Mouse (Mus musculus) heart, embryonic 12.5 days (tissue): ENCODE results near the gene Scaf8. TPM values are rescaled to one million over a fixed set of nuclear protein-coding genes. Genes with fewer than 3 reads are reported as not detected.
"Not testable (repeated sequence)": the region's sequence is repeated elsewhere in the genome, so short reads cannot be mapped to it uniquely, and the experiment has no call there.

Experiments
- ATAC-seq: fragments of 200-750 bp; cut with Nextera tagmentation; 2 replicates; pipeline ENCODE4 v1.8.0; 2017; ENCODE audit warnings: moderate TSS enrichment, moderate library complexity; ENCODE audit not compliant: insufficient number of reproducible peaks, low FRiP score
- H3K27ac ChIP-seq: fragments of 300-500 bp; sonication (generic); 2 replicates; pipeline ENCODE4 v1.5.1; 2016; ENCODE audit warnings: mild to moderate bottlenecking, moderate library complexity; ENCODE audit not compliant: poor library complexity, severe bottlenecking
- H3K27me3 ChIP-seq: fragments of 300-500 bp; sonication (generic); replicated peaks from 2 replicates; pipeline ENCODE4 v1.6.1; 2016; ENCODE audit warnings: mild to moderate bottlenecking, moderate library complexity
- H3K36me3 ChIP-seq: fragments of 300-500 bp; sonication (generic); 2 replicates; pipeline ENCODE4 v1.6.1; 2016; ENCODE audit warnings: mild to moderate bottlenecking, moderate library complexity
- H3K4me1 ChIP-seq: fragments of 300-500 bp; sonication (generic); replicated peaks from 2 replicates; pipeline ENCODE4 v1.6.1; 2016; ENCODE audit warnings: mild to moderate bottlenecking
- H3K4me2 ChIP-seq: fragments of 300-500 bp; sonication (generic); 2 replicates; pipeline ENCODE4 v1.6.1; 2016; ENCODE audit warnings: mild to moderate bottlenecking, moderate library complexity
- H3K4me3 ChIP-seq: fragments of 300-500 bp; sonication (generic); 2 replicates; pipeline ENCODE4 v1.5.1; 2016; ENCODE audit warnings: mild to moderate bottlenecking
- H3K9ac ChIP-seq: fragments of 300-500 bp; sonication (generic); 2 replicates; pipeline ENCODE4 v1.6.1; 2016; ENCODE audit warnings: mild to moderate bottlenecking, moderate library complexity
- H3K9me3 ChIP-seq: fragments of 300-500 bp; sonication (generic); replicated peaks from 2 replicates; pipeline ENCODE4 v1.6.1; 2016; ENCODE audit warnings: mild to moderate bottlenecking, moderate library complexity
- WGBS: fragments of 180-500 bp; shearing (Covaris S2); methylation state at CpG from one replicate; pipeline ENCODE4 v1.1.7; 2016; 5-methylcytosine and 5-hydroxymethylcytosine counted together
- polyA plus RNA-seq: library from polyadenylated mRNA; unstranded; fragments of >200 nt; fragmentation: Nextera tagmentation; extraction: Ambion mirVana; gene quantifications from 2 replicates; pipeline ENCODE4 v1.2.1, GENCODE M21; 2016

The Scaf8 gene
- polyA plus RNA-seq, 1 experiment from 2014 or later, result 23.5 TPM

DNA sequence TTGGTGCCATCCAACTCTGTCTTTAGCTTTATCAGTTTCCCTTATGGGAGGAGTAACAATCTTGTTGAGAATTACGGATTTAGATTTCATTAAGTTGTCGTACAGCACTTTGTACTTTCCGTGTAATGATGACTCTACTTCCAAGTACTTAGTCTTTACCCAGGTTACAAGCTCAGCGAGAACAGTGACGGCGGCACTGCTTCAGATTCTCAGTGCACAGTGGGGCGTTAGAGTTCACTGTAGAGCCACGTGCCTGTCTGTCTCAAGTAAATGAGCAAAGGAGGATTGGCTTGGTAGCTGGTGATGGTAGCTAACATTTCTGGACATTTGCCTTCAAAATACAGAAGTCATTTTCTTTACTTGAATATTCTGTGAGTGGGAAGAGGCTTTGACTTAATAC lies 6.2 kb downstream of the Scaf8 start:
- not testable (repeated sequence) for H3K36me3 ChIP-seq, ATAC-seq, H3K9me3 ChIP-seq, H3K27me3 ChIP-seq, H3K4me2 ChIP-seq, H3K4me3 ChIP-seq, H3K9ac ChIP-seq, H3K27ac ChIP-seq
- H3K4me1 ChIP-seq, result peaks cover 29% of the 10 kb centered on the region
- 77% methylated on average over 8 of the region's 8 CpGs for WGBS

DNA sequence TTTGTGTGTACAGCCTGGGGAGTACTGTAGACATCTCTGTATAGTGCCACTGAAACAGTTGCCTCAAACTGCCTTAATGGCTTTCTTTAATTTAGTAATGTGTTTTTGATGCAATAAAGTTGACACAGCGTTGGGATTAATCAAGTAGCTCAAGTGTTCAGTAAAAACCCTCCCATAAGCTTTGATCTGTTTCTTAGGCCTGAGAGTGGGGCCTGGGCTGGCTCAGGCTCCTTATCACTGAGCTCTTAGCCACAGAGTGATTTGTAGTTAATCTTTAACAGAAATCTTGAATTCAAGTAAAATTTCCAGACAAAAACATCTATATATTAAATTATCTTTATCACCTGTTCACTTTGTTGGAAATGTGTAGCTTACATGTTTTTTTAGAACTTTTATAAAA lies 8.8 kb downstream of the Scaf8 start:
- peaks cover 16% of the 10 kb centered on the region for H3K4me1 ChIP-seq
- WGBS, result 34% methylated on average over 1 of the region's 1 CpGs
- H3K27ac ChIP-seq, H3K36me3 ChIP-seq, H3K27me3 ChIP-seq, H3K9me3 ChIP-seq, H3K4me3 ChIP-seq, ATAC-seq, H3K4me2 ChIP-seq, H3K9ac ChIP-seq: not testable (repeated sequence)

DNA sequence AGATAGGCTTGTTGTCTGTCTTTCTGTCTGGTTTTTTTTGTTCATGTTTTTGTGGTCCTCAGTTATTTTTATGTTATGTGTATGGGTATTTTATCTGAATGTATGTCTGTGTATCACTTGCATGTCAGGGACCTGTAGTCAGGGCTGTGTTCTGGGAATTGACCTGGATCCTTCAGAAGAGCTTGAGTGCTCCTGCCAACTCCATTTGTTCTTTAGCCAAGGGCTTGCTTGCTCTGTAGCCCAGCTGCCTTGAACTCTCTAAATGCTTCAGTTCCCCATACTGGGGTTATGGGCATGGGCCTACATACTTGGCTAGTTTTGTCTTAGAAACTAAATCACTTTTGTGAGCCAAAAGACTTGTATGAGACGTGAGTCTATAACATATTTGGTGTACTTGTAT lies 13.9 kb downstream of the Scaf8 start:
- Histone ChIP-seq H3K4me2 (no peak overlapping the region), H3K9ac (no peak overlapping the region), H3K27me3 (no peaks in the 10 kb centered on the region), H3K27ac (no peak overlapping the region), H3K36me3 (peaks cover 27% of the 10 kb centered on the region), H3K4me3 (no peak overlapping the region), H3K9me3 (no peaks in the 10 kb centered on the region), H3K4me1 (peaks cover 13% of the 10 kb centered on the region)
- WGBS, result 91% methylated on average over 1 of the region's 1 CpGs
- ATAC-seq, result no peak

DNA sequence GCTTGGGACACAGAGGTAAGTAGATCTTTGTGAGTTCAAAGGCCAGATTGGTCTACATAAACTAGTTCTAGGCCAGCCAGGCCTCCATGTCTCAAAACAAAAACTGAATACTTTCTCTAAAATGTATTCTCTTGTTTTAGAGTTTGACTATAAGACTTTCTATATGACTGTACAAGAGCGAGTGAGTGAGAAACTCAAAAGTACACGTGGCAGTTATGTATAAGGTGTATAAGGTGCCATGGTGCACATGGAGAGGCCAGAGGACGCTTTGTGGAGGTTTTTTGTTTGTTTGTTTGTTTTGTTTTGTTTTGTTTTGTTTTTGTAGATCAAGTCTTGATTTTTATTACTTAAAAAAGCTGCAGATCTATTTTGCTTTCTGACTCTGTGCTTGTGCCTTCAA lies 15.0 kb downstream of the Scaf8 start:
- peaks cover 13% of the 10 kb centered on the region for H3K4me1 ChIP-seq
- no peak for ATAC-seq

DNA sequence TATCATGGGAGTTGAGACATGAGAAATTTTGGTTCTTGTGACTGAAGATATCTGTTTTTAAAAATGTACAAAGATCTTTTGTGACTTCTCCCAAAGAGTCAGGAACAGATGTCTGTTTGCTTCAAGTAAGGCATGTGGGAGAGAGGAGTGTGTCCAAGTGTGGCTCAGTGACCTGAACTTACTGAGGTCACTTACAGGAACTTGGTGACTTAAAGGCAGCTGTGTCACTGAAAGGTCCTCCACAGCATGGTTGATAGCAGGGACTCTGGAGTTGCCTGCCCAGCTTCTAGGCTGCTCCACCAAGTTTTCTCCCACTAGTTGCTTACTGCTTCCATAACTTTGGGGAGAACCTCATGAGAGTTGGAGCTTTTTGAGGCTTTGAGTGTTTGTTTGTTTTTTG lies 20.6 kb downstream of the Scaf8 start:
- H3K4me1 ChIP-seq, result peaks cover 44% of the 10 kb centered on the region
- no peak for ATAC-seq

More for the DNA sequence above, 15.0 kb downstream of the Scaf8 start:
- H3K27ac ChIP-seq, result no peak overlapping the region
- peaks cover 27% of the 10 kb centered on the region for H3K36me3 ChIP-seq
- no peak overlapping the region for H3K4me3 ChIP-seq
- no peaks in the 10 kb centered on the region for H3K9me3 ChIP-seq
- H3K4me2 ChIP-seq, result no peak overlapping the region
- H3K9ac ChIP-seq, result no peak overlapping the region
- H3K27me3 ChIP-seq, result no peaks in the 10 kb centered on the region
- WGBS, result 90% methylated on average over 3 of the region's 3 CpGs

DNA sequence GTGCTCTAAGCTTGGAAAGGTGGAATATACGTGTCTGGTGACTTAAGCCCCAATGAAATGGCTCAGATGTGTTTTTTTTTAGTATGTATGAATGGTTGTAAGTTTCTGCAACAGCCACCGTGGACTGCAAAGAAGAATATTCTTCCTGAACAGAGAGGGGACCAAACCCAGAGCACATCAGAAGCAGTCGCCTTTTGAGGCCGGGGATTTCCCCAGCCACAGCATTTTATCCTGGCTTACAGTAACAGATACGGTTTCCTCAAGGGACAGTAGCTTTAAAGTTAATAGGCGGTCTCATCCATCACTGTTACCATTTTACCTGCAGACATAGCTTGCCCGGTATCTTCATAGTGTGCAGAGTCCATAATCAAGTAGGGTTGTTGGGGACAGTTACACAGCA lies 21.4 kb downstream of the Scaf8 start:
- H3K9ac ChIP-seq, result no peak overlapping the region
- H3K4me3 ChIP-seq, result no peak overlapping the region
- no peak for ATAC-seq
- peaks cover 49% of the 10 kb centered on the region for H3K4me1 ChIP-seq
- H3K9me3 ChIP-seq, result no peaks in the 10 kb centered on the region
- H3K4me2 ChIP-seq, result no peak overlapping the region
- no peak overlapping the region for H3K27ac ChIP-seq
- H3K36me3 ChIP-seq, result peaks cover 18% of the 10 kb centered on the region
- no peaks in the 10 kb centered on the region for H3K27me3 ChIP-seq
- 79% methylated on average over 7 of the region's 7 CpGs for WGBS

More for the DNA sequence above, 20.6 kb downstream of the Scaf8 start:
- Histone ChIP-seq H3K4me2 (no peak overlapping the region), H3K9ac (no peak overlapping the region), H3K27ac (no peak overlapping the region), H3K9me3 (no peaks in the 10 kb centered on the region), H3K27me3 (no peaks in the 10 kb centered on the region), H3K36me3 (peaks cover 23% of the 10 kb centered on the region), H3K4me3 (no peak overlapping the region)

DNA sequence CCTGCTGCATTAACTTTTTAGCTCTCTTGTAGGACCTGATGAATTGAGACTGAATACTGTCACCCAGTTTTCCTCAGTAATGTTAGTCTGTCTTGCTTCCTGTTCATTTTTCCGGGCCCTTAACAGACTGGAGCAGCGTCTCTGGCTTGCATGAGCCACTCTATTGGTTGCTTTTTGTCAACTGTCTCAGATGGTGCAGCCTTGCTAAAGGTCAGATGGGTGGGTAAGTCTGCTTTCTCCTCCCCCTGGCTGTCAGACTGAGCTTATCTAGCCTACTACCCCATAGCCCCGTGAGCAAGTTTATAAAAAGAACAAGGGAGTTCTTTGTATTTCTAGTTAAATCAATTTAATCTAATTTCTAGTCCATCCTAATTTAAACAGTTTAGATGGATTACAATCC lies 23.6 kb downstream of the Scaf8 start:
- H3K9me3 ChIP-seq, result no peaks in the 10 kb centered on the region
- peak overlapping the region; percentile 77 for H3K27ac ChIP-seq
- H3K9ac ChIP-seq, result no peak overlapping the region
- no peak overlapping the region for H3K4me3 ChIP-seq
- H3K36me3 ChIP-seq, result no peaks in the 10 kb centered on the region
- 10% methylated on average over 3 of the region's 3 CpGs for WGBS
- H3K4me1 ChIP-seq, result peaks cover 55% of the 10 kb centered on the region
- H3K27me3 ChIP-seq, result no peaks in the 10 kb centered on the region
- 0 out of 2 replicates have a peak, but pooled peaks have one; percentile 63 for ATAC-seq
- H3K4me2 ChIP-seq, result peak overlapping the region; percentile 48

DNA sequence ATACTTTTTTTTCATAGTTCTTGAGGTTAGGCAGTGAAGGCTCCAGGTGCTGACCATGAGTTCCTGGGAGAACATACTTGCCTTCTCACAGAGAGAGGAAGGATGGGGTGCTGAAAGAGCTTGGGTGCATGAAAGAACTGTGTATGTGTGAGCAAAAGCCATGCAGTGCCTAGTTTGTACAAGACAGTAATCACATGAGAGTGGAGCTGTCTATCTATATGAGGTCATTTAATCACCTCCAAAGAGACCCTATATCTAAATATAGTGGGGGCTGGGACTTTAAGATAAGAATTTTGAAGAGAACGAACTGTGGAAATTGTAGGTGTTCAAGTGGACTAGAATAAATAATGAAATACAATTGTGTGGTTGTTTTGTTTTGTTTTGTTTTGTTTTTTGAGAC lies 25.3 kb downstream of the Scaf8 start:
- Histone ChIP-seq H3K27ac (no peak overlapping the region), H3K4me1 (peaks cover 60% of the 10 kb centered on the region), H3K4me3 (no peak overlapping the region), H3K36me3 (peaks cover 3% of the 10 kb centered on the region), H3K9me3 (no peaks in the 10 kb centered on the region), H3K4me2 (no peak overlapping the region), H3K27me3 (no peaks in the 10 kb centered on the region), H3K9ac (no peak overlapping the region)
- ATAC-seq, result no peak
- WGBS, result 18% methylated on average over 1 of the region's 1 CpGs

DNA sequence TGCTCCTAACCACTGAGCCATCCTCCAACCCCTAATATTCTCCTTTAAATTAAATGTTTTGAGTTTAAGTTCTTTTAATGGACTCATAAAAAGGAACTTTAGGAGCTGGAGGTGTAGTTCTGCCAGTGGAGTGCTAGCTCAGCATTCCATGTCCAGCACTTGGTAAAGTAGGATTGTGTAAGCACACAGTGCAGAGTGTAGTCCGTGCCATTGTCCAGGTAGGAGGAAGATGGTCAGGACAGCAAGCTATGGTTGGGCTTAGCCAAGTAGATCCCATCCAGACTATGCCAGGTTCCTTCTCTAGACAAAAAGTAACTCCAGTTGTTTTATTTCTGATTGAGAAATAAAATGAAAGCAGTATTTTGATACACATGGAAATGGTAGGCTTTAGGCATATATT lies 34.1 kb downstream of the Scaf8 start:
- no peak for ATAC-seq
- H3K27ac ChIP-seq, result no peak overlapping the region
- peaks cover 27% of the 10 kb centered on the region for H3K4me1 ChIP-seq
- H3K36me3 ChIP-seq, result peaks cover 17% of the 10 kb centered on the region
- no peak overlapping the region for H3K9ac ChIP-seq
- no peaks in the 10 kb centered on the region for H3K9me3 ChIP-seq
- no peak overlapping the region for H3K4me2 ChIP-seq
- 94% methylated on average over 1 of the region's 1 CpGs for WGBS
- H3K27me3 ChIP-seq, result no peaks in the 10 kb centered on the region
- no peak overlapping the region for H3K4me3 ChIP-seq

DNA sequence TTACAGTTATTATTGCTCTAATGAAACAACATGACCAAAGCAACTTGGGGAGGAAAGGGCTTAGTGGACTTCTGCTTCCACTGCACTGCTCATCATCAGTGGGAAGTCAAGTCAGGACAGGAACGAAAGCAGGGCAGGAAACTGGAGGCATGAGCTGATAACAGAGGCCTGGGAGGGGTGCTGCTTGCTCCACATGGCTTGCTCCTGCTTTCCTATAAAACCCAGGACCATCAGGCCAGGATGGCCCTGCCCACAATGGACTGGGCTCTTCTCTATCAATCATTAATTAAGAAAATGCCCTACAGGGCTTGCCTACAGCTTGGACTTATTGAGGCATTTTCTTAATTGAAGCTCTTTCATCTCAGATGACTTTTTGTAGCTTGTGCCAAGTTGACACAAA lies 34.8 kb downstream of the Scaf8 start:
- Histone ChIP-seq H3K4me1 (peaks cover 22% of the 10 kb centered on the region), H3K27ac (no peak overlapping the region), H3K4me3 (no peak overlapping the region), H3K9ac (no peak overlapping the region), H3K9me3 (no peaks in the 10 kb centered on the region), H3K4me2 (no peak overlapping the region), H3K27me3 (no peaks in the 10 kb centered on the region), H3K36me3 (peaks cover 20% of the 10 kb centered on the region)
- WGBS, result 3% methylated on average over 1 of the region's 1 CpGs
- no peak for ATAC-seq

DNA sequence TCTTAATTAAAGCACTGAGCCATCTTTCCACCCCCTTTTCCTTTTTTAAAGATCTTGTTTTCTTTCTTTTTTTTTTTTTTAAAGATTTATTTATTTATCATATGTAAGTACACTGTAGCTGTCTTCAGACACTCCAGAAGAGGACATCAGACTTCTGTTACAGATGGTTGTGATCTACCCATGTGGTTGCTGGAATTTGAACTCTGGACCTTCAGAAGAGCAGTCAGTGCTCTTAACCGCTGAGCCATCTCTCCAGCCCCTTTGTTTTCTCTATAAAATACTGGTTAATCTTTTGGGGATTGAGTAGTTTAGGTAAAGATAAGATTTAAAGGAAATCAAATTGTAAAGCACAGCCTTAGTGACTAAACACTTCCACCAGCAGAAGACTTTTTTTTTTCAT lies 35.9 kb downstream of the Scaf8 start:
- peaks cover 15% of the 10 kb centered on the region for H3K4me1 ChIP-seq
- H3K27ac ChIP-seq, H3K9me3 ChIP-seq, ATAC-seq, H3K9ac ChIP-seq, H3K27me3 ChIP-seq, H3K4me2 ChIP-seq, H3K4me3 ChIP-seq: not testable (repeated sequence)
- 85% methylated on average over 1 of the region's 1 CpGs for WGBS
- H3K36me3 ChIP-seq, result peaks cover 17% of the 10 kb centered on the region

DNA sequence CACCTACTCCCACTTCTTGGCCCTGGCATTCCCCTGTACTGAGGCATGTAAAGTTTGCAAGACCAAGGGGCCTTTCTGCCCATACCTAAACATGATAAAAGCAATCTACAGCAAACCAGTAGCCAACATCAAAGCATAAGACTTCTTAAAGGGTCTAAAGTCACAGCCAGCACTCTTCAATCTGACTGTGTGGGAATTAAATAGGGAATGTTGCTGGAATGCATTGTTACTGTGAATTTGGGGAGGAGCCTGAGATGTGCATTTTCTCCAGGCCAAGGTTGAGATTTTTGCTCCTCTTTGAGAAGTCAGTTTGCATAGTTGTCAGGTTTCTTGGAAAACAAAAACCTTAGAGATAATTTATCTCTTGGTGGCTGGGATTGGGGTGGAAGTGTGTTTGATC lies 36.4 kb downstream of the Scaf8 start:
- ATAC-seq, result no peak
- Histone ChIP-seq H3K4me2 (no peak overlapping the region), H3K4me1 (peaks cover 15% of the 10 kb centered on the region), H3K27ac (no peak overlapping the region), H3K27me3 (no peaks in the 10 kb centered on the region), H3K4me3 (no peak overlapping the region), H3K36me3 (peaks cover 22% of the 10 kb centered on the region), H3K9me3 (no peaks in the 10 kb centered on the region), H3K9ac (no peak overlapping the region)
